Mouse (Mus musculus) midbrain, embryonic 12.5 days (tissue): ENCODE measurements around the gene Mpig6b. TPM values are rescaled to one million over a fixed set of nuclear protein-coding genes. Genes with fewer than 3 reads are reported as not detected.

Source experiments
- ATAC-seq: fragments of 200-750 bp; cut with Nextera tagmentation; 2 replicates; pipeline ENCODE4 v1.8.0; 2017; ENCODE audit warnings: low read depth, moderate TSS enrichment, moderate library complexity; ENCODE audit not compliant: low FRiP score
- H3K27ac ChIP-seq: fragments of 300-500 bp; sonication (generic); replicated peaks from 2 replicates; pipeline ENCODE4 v1.5.1; 2016; ENCODE audit warnings: mild to moderate bottlenecking
- H3K27me3 ChIP-seq: fragments of 300-500 bp; sonication (generic); 2 replicates; pipeline ENCODE4 v1.6.1; 2016; ENCODE audit warnings: mild to moderate bottlenecking
- H3K36me3 ChIP-seq: fragments of 300-500 bp; sonication (generic); 2 replicates; pipeline ENCODE4 v1.6.1; 2016
- H3K4me1 ChIP-seq: fragments of 300-500 bp; sonication (generic); 2 replicates; pipeline ENCODE4 v1.6.1; 2016
- H3K4me2 ChIP-seq: fragments of 300-500 bp; sonication (generic); replicated peaks from 2 replicates; pipeline ENCODE4 v1.6.1; 2016; ENCODE audit warnings: mild to moderate bottlenecking, moderate library complexity
- H3K4me3 ChIP-seq: fragments of 300-500 bp; sonication (generic); 2 replicates; pipeline ENCODE4 v1.5.1; 2016; ENCODE audit warnings: mild to moderate bottlenecking
- H3K9ac ChIP-seq: fragments of 300-500 bp; sonication (generic); replicated peaks from 2 replicates; pipeline ENCODE4 v1.6.1; 2016; ENCODE audit warnings: mild to moderate bottlenecking, moderate library complexity
- H3K9me3 ChIP-seq: fragments of 300-500 bp; sonication (generic); 2 replicates; pipeline ENCODE4 v1.6.1; 2016; ENCODE audit warnings: mild to moderate bottlenecking
- WGBS: fragments of 180-500 bp; shearing (Covaris S2); methylation state at CpG from one replicate; pipeline ENCODE4 v1.1.7; 2016; 5-methylcytosine and 5-hydroxymethylcytosine counted together
- polyA plus RNA-seq: library from polyadenylated mRNA; unstranded; fragments of >200 nt; fragmentation: Nextera tagmentation; extraction: Ambion mirVana; gene quantifications from 2 replicates; pipeline ENCODE4 v1.2.1, GENCODE M21; 2016

Mpig6b gene
- polyA plus RNA-seq, 1 experiment from 2014 or later = 0.93 TPM

GRCm38 (mm10) chr17:35100196-35100765, 34.3 kb upstream of the Mpig6b start:
- Histone ChIP-seq H3K9ac (no peak overlapping the region), H3K27ac (no peak overlapping the region), H3K27me3 (no peaks in the 10 kb centered on the region), H3K36me3 (peaks cover 84% of the 10 kb centered on the region), H3K4me1 (no peaks in the 10 kb centered on the region), H3K4me3 (no peak overlapping the region), H3K9me3 (no peaks in the 10 kb centered on the region), H3K4me2 (no peak overlapping the region)
- no peak for ATAC-seq
- 83% methylated on average over 10 of the region's 10 CpGs for WGBS

- 71% methylated on average over 12 of the region's 12 CpGs for WGBS
- H3K4me3 ChIP-seq = no peak overlapping the region
- no peak for ATAC-seq
- no peak overlapping the region for H3K27ac ChIP-seq
- no peaks in the 10 kb centered on the region for H3K9me3 ChIP-seq
- H3K36me3 ChIP-seq = peaks cover 89% of the 10 kb centered on the region
- no peaks in the 10 kb centered on the region for H3K4me1 ChIP-seq
- H3K27me3 ChIP-seq = no peaks in the 10 kb centered on the region
- H3K9ac ChIP-seq = no peak overlapping the region
- H3K4me2 ChIP-seq = no peak overlapping the region
These were observed 31.2 kb upstream of the Mpig6b start for GRCm38 (mm10) chr17:35097164-35097655.

- H3K27me3 ChIP-seq = no peaks in the 10 kb centered on the region
- WGBS = 87% methylated on average over 12 of the region's 12 CpGs
- peaks cover 89% of the 10 kb centered on the region for H3K36me3 ChIP-seq
- no peaks in the 10 kb centered on the region for H3K4me1 ChIP-seq
- no peak overlapping the region for H3K27ac ChIP-seq
- H3K4me3 ChIP-seq = no peak overlapping the region
- ATAC-seq = no peak
- no peaks in the 10 kb centered on the region for H3K9me3 ChIP-seq
- H3K9ac ChIP-seq = 0 out of 2 replicates have a peak overlapping the region, but pooled peaks have one; percentile 34
- no peak overlapping the region for H3K4me2 ChIP-seq
These were observed 30.6 kb upstream of the Mpig6b start for GRCm38 (mm10) chr17:35096597-35096996.

- Histone ChIP-seq H3K9me3 (no peaks in the 10 kb centered on the region), H3K27ac (no peak overlapping the region), H3K4me3 (no peak overlapping the region), H3K4me2 (no peak overlapping the region), H3K9ac (no peak overlapping the region), H3K27me3 (no peaks in the 10 kb centered on the region), H3K4me1 (peaks cover 12% of the 10 kb centered on the region), H3K36me3 (peaks cover 75% of the 10 kb centered on the region)
- 91% methylated on average over 15 of the region's 15 CpGs for WGBS
- no peak for ATAC-seq
These were observed 28.7 kb upstream of the Mpig6b start for GRCm38 (mm10) chr17:35094475-35095365.

GRCm38 (mm10) chr17:35092403-35093198, 26.6 kb upstream of the Mpig6b start:
- H3K36me3 ChIP-seq = peaks cover 54% of the 10 kb centered on the region
- H3K4me2 ChIP-seq = no peak overlapping the region
- peaks cover 13% of the 10 kb centered on the region for H3K4me1 ChIP-seq
- H3K27me3 ChIP-seq = no peaks in the 10 kb centered on the region
- no peak overlapping the region for H3K9ac ChIP-seq
- H3K4me3 ChIP-seq = no peak overlapping the region
- WGBS = 91% methylated on average over 14 of the region's 14 CpGs
- no peaks in the 10 kb centered on the region for H3K9me3 ChIP-seq
- no peak overlapping the region for H3K27ac ChIP-seq
- no peak for ATAC-seq

GRCm38 (mm10) chr17:35090166-35090932, 24.4 kb upstream of the Mpig6b start:
- H3K36me3 ChIP-seq = peaks cover 33% of the 10 kb centered on the region
- H3K9me3 ChIP-seq = no peaks in the 10 kb centered on the region
- no peaks in the 10 kb centered on the region for H3K27me3 ChIP-seq
- H3K4me2 ChIP-seq = peak overlapping the region; percentile 59
- no peak overlapping the region for H3K27ac ChIP-seq
- WGBS = 74% methylated on average over 8 of the region's 8 CpGs
- peak overlapping the region; percentile 82 for H3K9ac ChIP-seq
- H3K4me1 ChIP-seq = peaks cover 13% of the 10 kb centered on the region
- peak overlapping the region; percentile 68 for H3K4me3 ChIP-seq
- ATAC-seq = no peak

- H3K4me2 ChIP-seq = peak within 1 kb of the TSS; percentile 59
- H3K27ac ChIP-seq = peak within 1 kb of the TSS; percentile 97
- peaks cover 23% of the 10 kb centered on the region for H3K36me3 ChIP-seq
- no peaks in the 10 kb centered on the region for H3K9me3 ChIP-seq
- no peaks in the 10 kb centered on the region for H3K27me3 ChIP-seq
- peak; percentile 98 for ATAC-seq
- 4% methylated on average over 66 of the region's 67 CpGs for WGBS
- peak within 1 kb of the TSS; percentile 68 for H3K4me3 ChIP-seq
- peaks cover 13% of the 10 kb centered on the region for H3K4me1 ChIP-seq
- H3K9ac ChIP-seq = peak within 1 kb of the TSS; percentile 82
These were observed 23.1 kb upstream of the Mpig6b start, which contains the start of gene Abhd16a for GRCm38 (mm10) chr17:35088825-35089644. Abhd16a (plus strand) TSS chr17:35089263.

- Histone ChIP-seq H3K27me3 (no peaks in the 10 kb centered on the region), H3K4me3 (no peak overlapping the region), H3K9ac (no peak overlapping the region), H3K9me3 (no peaks in the 10 kb centered on the region), H3K27ac (no peak overlapping the region), H3K4me2 (no peak overlapping the region), H3K4me1 (peaks cover 13% of the 10 kb centered on the region), H3K36me3 (peaks cover 20% of the 10 kb centered on the region)
- WGBS = 54% methylated on average over 2 of the region's 2 CpGs
- no peak for ATAC-seq
These were observed 22.2 kb upstream of the Mpig6b start for GRCm38 (mm10) chr17:35088151-35088550.

GRCm38 (mm10) chr17:35085208-35085865, 19.4 kb upstream of the Mpig6b start, which contains the start of gene Ly6g6f:
Ly6g6f (minus strand) TSS chr17:35085610.
- no peaks in the 10 kb centered on the region for H3K36me3 ChIP-seq
- H3K9ac ChIP-seq = no peak within 1 kb of the TSS
- no peaks in the 10 kb centered on the region for H3K27me3 ChIP-seq
- H3K27ac ChIP-seq = no peak within 1 kb of the TSS
- H3K9me3 ChIP-seq = no peaks in the 10 kb centered on the region
- H3K4me2 ChIP-seq = no peak within 1 kb of the TSS
- peaks cover 7% of the 10 kb centered on the region for H3K4me1 ChIP-seq
- WGBS = 87% methylated on average over 7 of the region's 7 CpGs
- no peak within 1 kb of the TSS for H3K4me3 ChIP-seq
- ATAC-seq = no peak

- WGBS = 89% methylated on average over 3 of the region's 3 CpGs
- no peak overlapping the region for H3K9ac ChIP-seq
- H3K36me3 ChIP-seq = no peaks in the 10 kb centered on the region
- H3K4me1 ChIP-seq = no peaks in the 10 kb centered on the region
- no peaks in the 10 kb centered on the region for H3K9me3 ChIP-seq
- no peak for ATAC-seq
- no peak overlapping the region for H3K27ac ChIP-seq
- no peak overlapping the region for H3K4me2 ChIP-seq
- H3K4me3 ChIP-seq = no peak overlapping the region
- H3K27me3 ChIP-seq = peaks cover 5% of the 10 kb centered on the region; the same call in 1 of the 2 replicates
These were observed 18.0 kb upstream of the Mpig6b start for GRCm38 (mm10) chr17:35083929-35084497.
